Mouse (Mus musculus) CH12.LX (cell line): ENCODE results near the gene Hoxb8.

Experiments
- CTCF ChIP-seq, 2 experiments: IDR thresholded peaks in 1 of 2; conservative IDR thresholded peaks in 1 of 2; 2 replicates each; pipeline ENCODE4 v1.5.1; 2011 to 2012; ENCODE audit warnings: low read depth in 2 of 2, low read length in 2 of 2, improper control_type of control experiment in 1 of 2, inconsistent platforms in 1 of 2, mild to moderate bottlenecking in 1 of 2, moderate library complexity in 1 of 2
- E2F4 ChIP-seq: IDR thresholded peaks from 2 replicates; pipeline ENCODE4 v1.6.1; 2011; ENCODE audit warnings: low read depth, low read length, improper control_type of control experiment; ENCODE audit not compliant: insufficient replicate concordance
- GABPA ChIP-seq: IDR thresholded peaks from 2 replicates; pipeline ENCODE4 v1.6.1; 2012; ENCODE audit warnings: low read depth, low read length, improper control_type of control experiment, inconsistent platforms; ENCODE audit not compliant: insufficient replicate concordance
- HCFC1 ChIP-seq: IDR thresholded peaks from 2 replicates; pipeline ENCODE4 v1.6.1; 2012; ENCODE audit warnings: low read depth, mild to moderate bottlenecking, inconsistent platforms, low read length, improper control_type of control experiment
- POLR2A ChIP-seq: IDR thresholded peaks from 2 replicates; pipeline ENCODE4 v1.6.1; 2011; ENCODE audit warnings: low read depth, mild to moderate bottlenecking, improper control_type of control experiment, low read length
- RCOR1 ChIP-seq: conservative IDR thresholded peaks from 2 replicates; pipeline ENCODE4 v1.6.1; 2012; ENCODE audit warnings: low read depth, mild to moderate bottlenecking, inconsistent platforms, low read length, improper control_type of control experiment

- TF ChIP-seq CTCF (conservative IDR thresholded peaks at IDR 0.05 in 1 of 2, IDR thresholded peaks at IDR 0.05 in 1 of 2; ENCODE audit: low read depth in 2 of 2, low read length in 2 of 2) (no peak), GABPA (no peak), HCFC1 (no peak), POLR2A (no peak), RCOR1 (no peak), E2F4 (no peak)
Measured at GRCm38 (mm10) chr11:96316696-96317607, 35.2 kb downstream of the Hoxb8 start.
